Mouse (Mus musculus) thymus, adult 2 months (tissue): ENCODE measurements around the gene Cntrob. TPM values are rescaled to one million over a fixed set of nuclear protein-coding genes. Genes with fewer than 3 reads are reported as not detected.
A peak's percentile ranks its signal among the peaks of the same experiment; 100 is the strongest.

Experiments used
- DNase-seq: peaks from one replicate; pipeline ENCODE4 v3.0.0; 2021
- H3K27ac ChIP-seq: fragments of 200-500 bp; 2 replicates; pipeline ENCODE4 v1.5.1; 2012; ENCODE audit warnings: low read length, control low read depth; ENCODE audit not compliant: control insufficient read depth, insufficient read depth
- H3K27me3 ChIP-seq: fragments of 200-500 bp; 2 replicates; pipeline ENCODE4 v1.6.1; 2012; ENCODE audit warnings: mild to moderate bottlenecking, low read length, moderate library complexity, mixed read lengths; ENCODE audit not compliant: control insufficient read depth, insufficient read depth
- H3K36me3 ChIP-seq: fragments of 200-500 bp; 2 replicates; pipeline ENCODE4 v1.6.1; 2012; ENCODE audit warnings: mild to moderate bottlenecking, low read length, moderate library complexity; ENCODE audit not compliant: control insufficient read depth, insufficient read depth
- H3K4me1 ChIP-seq: fragments of 200-500 bp; replicated peaks from 2 replicates; pipeline ENCODE4 v1.6.1; 2012; ENCODE audit warnings: low read length; ENCODE audit not compliant: control insufficient read depth, insufficient read depth
- H3K4me3 ChIP-seq: fragments of 200-500 bp; 2 replicates; pipeline ENCODE4 v1.5.1; 2012; ENCODE audit warnings: mild to moderate bottlenecking, low read length, control low read depth, moderate library complexity; ENCODE audit not compliant: control insufficient read depth, insufficient read depth
- CTCF ChIP-seq: fragments of 200-500 bp; IDR thresholded peaks from 2 replicates; pipeline ENCODE4 v1.5.1; 2012; ENCODE audit warnings: mild to moderate bottlenecking, control low read depth, low read length, moderate library complexity, borderline replicate concordance; ENCODE audit not compliant: control insufficient read depth, poor library complexity, insufficient read depth; ENCODE audit errors: extremely low read depth
- POLR2A ChIP-seq: fragments of 200-500 bp; IDR thresholded peaks from 2 replicates; pipeline ENCODE4 v1.6.1; 2012; ENCODE audit warnings: mild to moderate bottlenecking, low read length, control low read depth, moderate library complexity; ENCODE audit not compliant: control insufficient read depth, poor library complexity, insufficient read depth; ENCODE audit errors: extremely low read depth
- WGBS: fragments of 180-500 bp; shearing (Covaris S2); methylation state at CpG from one replicate; pipeline ENCODE4 v1.1.7; 2018; 5-methylcytosine and 5-hydroxymethylcytosine counted together
- polyA plus RNA-seq: library from polyadenylated mRNA; depleted of rRNA; stranded (reverse); fragments of >200 nt; gene quantifications from 2 replicates; pipeline ENCODE4 v1.2.3, GENCODE M21; 2012; rRNA removed

Cntrob gene
- polyA plus RNA-seq, 1 experiment = 41.5 TPM

DNA sequence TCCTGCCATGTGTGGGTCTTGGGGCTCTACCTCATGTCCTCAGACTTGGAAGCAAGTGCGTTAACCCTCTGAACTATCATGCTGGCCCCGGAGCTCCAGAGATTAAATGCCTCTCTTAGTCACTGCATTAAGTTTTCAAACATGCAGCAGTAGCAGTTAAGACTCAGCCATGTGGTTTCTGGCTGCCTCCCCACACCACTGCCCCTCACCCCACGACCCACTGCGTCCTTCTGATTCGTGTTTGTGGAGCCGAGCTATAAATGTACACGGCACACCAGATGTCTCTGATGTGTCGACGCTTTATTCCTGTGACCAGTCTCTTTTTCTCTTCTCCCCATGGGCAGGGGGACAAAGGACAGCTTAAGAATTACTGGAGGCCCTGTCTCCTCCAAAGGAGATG, 70.4 kb downstream of the Cntrob start:
- no peak for TF ChIP-seq POLR2A
- WGBS = 44% methylated on average over 9 of the region's 9 CpGs
- no peaks in the 10 kb centered on the region for H3K27me3 ChIP-seq
- no peaks in the 10 kb centered on the region for H3K36me3 ChIP-seq
- DNase-seq = no peak
- H3K4me1 ChIP-seq = peaks cover 3% of the 10 kb centered on the region; the same call in 1 of the 2 replicates
- H3K27ac ChIP-seq = no peak overlapping the region
- no peak overlapping the region for H3K4me3 ChIP-seq

DNA sequence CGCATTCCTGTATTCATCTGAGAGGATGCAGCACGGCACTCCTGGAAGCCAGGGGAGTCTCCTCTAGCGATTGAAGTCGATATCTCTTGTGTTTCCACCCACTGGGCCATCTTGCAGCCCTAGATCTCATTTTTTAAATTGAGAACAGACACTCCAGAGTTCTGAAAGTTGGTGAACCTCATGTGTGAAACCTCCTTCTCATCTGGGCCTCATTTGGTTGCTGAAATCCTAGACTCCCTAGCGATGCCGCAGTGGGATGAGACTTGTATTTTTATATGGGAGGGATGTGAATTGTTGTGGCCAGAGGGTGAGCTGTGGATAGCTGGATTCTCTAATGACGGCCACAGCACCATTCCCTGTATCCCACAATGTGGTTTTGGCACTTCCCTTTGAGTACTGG, 71.6 kb downstream of the Cntrob start:
- H3K36me3 ChIP-seq = no peaks in the 10 kb centered on the region
- TF ChIP-seq CTCF (no peak), POLR2A (no peak)
- WGBS = 90% methylated on average over 7 of the region's 7 CpGs

DNA sequence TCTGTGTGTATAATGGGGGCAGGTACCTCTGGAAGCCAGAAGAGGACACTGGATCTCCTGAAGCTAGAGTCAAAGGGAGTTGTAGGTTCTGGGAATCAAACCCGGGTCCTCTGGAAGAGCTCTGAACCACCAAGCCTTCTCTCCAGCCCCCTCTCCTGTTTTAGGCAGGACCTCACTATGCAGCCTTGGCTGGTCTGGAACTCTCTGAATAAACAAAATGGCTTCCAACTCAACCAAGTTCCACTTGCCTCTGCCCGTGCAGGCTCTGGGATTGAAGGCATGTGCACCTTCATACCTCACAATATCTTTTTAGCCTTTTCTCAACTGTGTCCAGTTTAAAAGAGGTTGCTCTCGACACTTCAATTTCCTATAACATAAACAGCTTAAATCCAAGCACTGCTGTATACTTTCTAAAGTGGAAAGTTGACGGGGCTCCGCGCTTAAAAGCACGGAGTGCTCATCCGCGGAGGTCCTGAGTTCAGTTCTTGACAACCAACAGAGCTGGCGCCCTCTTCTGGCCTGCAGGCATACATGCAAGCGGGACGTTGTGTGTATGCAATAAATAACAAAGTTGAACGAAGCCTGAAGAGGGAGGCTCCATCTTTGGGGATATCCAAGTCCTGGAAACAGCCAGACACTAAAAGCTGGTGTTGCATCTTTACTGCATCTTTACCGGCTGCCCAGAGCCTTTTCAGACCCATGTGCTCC, 72.3 kb downstream of the Cntrob start:
- 70% methylated on average over 14 of the region's 14 CpGs for WGBS
- Histone ChIP-seq H3K36me3 (no peaks in the 10 kb centered on the region), H3K27me3 (no peaks in the 10 kb centered on the region), H3K27ac (no peak overlapping the region), H3K4me1 (no peaks in the 10 kb centered on the region), H3K4me3 (no peak overlapping the region)
- peak; percentile 59; the same call in 1 of the 2 replicates for TF ChIP-seq CTCF
- TF ChIP-seq POLR2A = no peak
- peak; percentile 35 for DNase-seq

More for the DNA sequence above, 71.6 kb downstream of the Cntrob start:
- DNase-seq = no peak
- H3K4me1 ChIP-seq = no peaks in the 10 kb centered on the region
- no peak overlapping the region for H3K4me3 ChIP-seq
- H3K27ac ChIP-seq = no peak overlapping the region
- H3K27me3 ChIP-seq = no peaks in the 10 kb centered on the region

DNA sequence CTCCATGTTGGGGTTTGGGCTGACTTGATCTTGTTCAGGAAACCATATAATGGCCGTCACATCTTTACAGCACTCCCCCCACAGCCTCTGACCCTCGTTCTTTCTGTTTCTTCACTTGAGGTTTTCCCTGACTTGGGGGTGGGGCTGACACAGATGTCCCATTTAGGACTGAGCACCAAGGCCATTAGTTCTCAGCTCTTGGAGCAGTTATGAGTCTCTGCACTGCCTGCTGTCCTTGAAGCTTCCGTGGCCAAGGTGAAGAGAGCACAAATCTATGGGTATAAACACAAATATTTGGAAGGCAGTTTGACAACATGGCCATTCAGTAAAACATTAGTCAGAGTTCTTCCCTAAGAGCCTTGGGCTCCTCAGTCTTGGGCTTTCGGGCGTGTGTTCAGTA, 73.5 kb downstream of the Cntrob start:
- no peak overlapping the region for H3K4me3 ChIP-seq
- 74% methylated on average over 5 of the region's 5 CpGs for WGBS
- DNase-seq = no peak
- no peaks in the 10 kb centered on the region for H3K4me1 ChIP-seq
- H3K27ac ChIP-seq = no peak overlapping the region
- H3K27me3 ChIP-seq = no peaks in the 10 kb centered on the region
- H3K36me3 ChIP-seq = no peaks in the 10 kb centered on the region
- TF ChIP-seq POLR2A = no peak
- TF ChIP-seq CTCF = no peak

Other genes starting within 250 kb of the Cntrob start
- 159 and 175 TPM in 2 replicates for gene Vamp2, start 235.3 kb downstream of the Cntrob start, polyA plus RNA-seq
- 28.0 and 29.6 TPM in 2 replicates for gene Per1, start 228.6 kb downstream of the Cntrob start, polyA plus RNA-seq
- gene Hes7, start 203.4 kb downstream of the Cntrob start, polyA plus RNA-seq = 0.69 and 1.1 TPM in 2 replicates
- gene 9130213A22Rik, start 201.2 kb downstream of the Cntrob start, polyA plus RNA-seq = 0.65 and 1.3 TPM in 2 replicates
- 2.0 and 2.5 TPM in 2 replicates for gene Aloxe3, start 197.9 kb downstream of the Cntrob start, polyA plus RNA-seq
- 1.00 and 1.1 TPM in 2 replicates for gene Alox12b, start 166.8 kb downstream of the Cntrob start, polyA plus RNA-seq
- gene Alox8, start 125.9 kb downstream of the Cntrob start, polyA plus RNA-seq = 0.43 and 0.57 TPM in 2 replicates
- 0.26 and 0.40 TPM in 2 replicates for gene Gucy2e, start 86.7 kb downstream of the Cntrob start, polyA plus RNA-seq
- 50.6 and 62.5 TPM in 2 replicates for gene Trappc1, start 205 bp upstream of the Cntrob start, polyA plus RNA-seq
- gene Kcnab3, start 2.5 kb upstream of the Cntrob start, polyA plus RNA-seq = 2.9 and 3.5 TPM in 2 replicates
- gene Rnf227, start 16.7 kb upstream of the Cntrob start, polyA plus RNA-seq = 3.3 and 4.1 TPM in 2 replicates
- 278 and 280 TPM in 2 replicates for gene Chd3, start 45.6 kb upstream of the Cntrob start, polyA plus RNA-seq
- 139 and 170 TPM in 2 replicates for gene Naa38, start 71.7 kb upstream of the Cntrob start, polyA plus RNA-seq
- 37.2 and 41.5 TPM in 2 replicates for gene Cyb5d1, start 71.9 kb upstream of the Cntrob start, polyA plus RNA-seq
- gene Tmem88, start 74.5 kb upstream of the Cntrob start, polyA plus RNA-seq = 7.3 and 9.3 TPM in 2 replicates
- gene Kdm6b, start 89.9 kb upstream of the Cntrob start, polyA plus RNA-seq = 61.0 and 77.3 TPM in 2 replicates
- gene Dnah2, start 225.3 kb upstream of the Cntrob start, polyA plus RNA-seq = 0.28 and 0.39 TPM in 2 replicates
- gene Efnb3, start 236.4 kb upstream of the Cntrob start, polyA plus RNA-seq = 3.7 and 8.7 TPM in 2 replicates